Mouse (Mus musculus) adrenal gland, postnatal 0 days (tissue): ENCODE results near the gene Clrn3. TPM values are rescaled to one million over a fixed set of nuclear protein-coding genes. Genes with fewer than 3 reads are reported as not detected.

Experiments
- microRNA-seq: library from miRNA; unstranded; fragments of <30 nt; microRNA quantifications from one replicate; pipeline ENCODE4, GENCODE M21; 2016; ENCODE audit warnings: borderline replicate concordance; ENCODE audit not compliant: insufficient number of aligned reads
- polyA plus RNA-seq: library from polyadenylated mRNA; unstranded; fragments of >200 nt; fragmentation: Nextera tagmentation; extraction: Ambion mirVana; gene quantifications from 2 replicates; pipeline ENCODE4 v1.2.1, GENCODE M21; 2015

Clrn3 gene
- polyA plus RNA-seq = 0.24 TPM in 1 of 2 replicates, not detected in the other

GRCm38 (mm10) chr7:135528515-135528914 is at the start of gene Clrn3:
Gene Clrn3 (minus strand): TSS chr7:135528654.

DNA sequence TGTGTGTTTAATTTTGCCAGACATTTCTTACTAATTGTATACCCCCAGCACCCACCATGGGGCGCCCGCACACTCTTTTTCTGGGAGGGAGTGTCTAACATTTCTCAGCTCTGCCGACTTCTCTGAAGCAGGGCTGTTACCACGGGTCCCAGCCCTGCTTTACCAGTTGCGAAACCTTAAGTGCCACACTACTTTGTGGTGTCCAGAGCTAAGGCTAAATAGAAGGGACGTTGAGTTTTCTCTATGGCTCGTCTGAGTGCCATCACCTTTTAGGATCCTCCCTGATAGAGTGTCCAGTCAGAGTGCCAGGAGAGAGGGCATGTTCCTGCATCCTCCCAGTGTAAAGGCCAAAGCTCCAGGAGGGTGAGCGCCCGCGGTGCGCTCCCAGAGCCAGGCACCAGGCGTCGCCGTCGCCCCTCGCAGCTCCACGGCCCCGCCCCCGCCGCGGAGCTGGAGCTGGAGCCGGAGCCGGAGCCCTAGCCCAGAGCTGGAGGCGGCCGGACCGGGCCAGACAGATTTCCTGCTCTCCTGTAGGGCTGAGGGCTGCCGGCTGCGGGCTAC is 9.0 kb upstream of the Clrn3 start, which contains the start of gene Ptpre:
Ptpre (plus strand) TSS at position 141 of the 561 bp plus-strand sequence.

Small RNA genes within 50 kb of the gene (microRNA-seq; reads per million reads assigned to microRNA genes)
- not detected for gene Mir1962

Other genes with a start within 250 kb of the Clrn3 start
- 0.11 TPM in 1 of 2 replicates, not detected in the other for gene Foxi2, start 118.3 kb downstream of the Clrn3 start, polyA plus RNA-seq
- 2.0 and 2.7 TPM in 2 replicates for gene Ptpre, start 8.8 kb upstream of the Clrn3 start, polyA plus RNA-seq
- 10.5 and 11.0 TPM in 2 replicates for gene Mki67, start 187.7 kb upstream of the Clrn3 start, polyA plus RNA-seq